Mouse (Mus musculus): ENCODE measurements around the gene Ubxn1. TPM values are rescaled to one million over a fixed set of nuclear protein-coding genes. Genes with fewer than 3 reads are reported as not detected.

Ubxn1 gene
- polyA plus RNA-seq (2014; fragmentation: Illumina TruSeq; extraction: RNeasy Lipid Tissue Mini Kit (QIAGEN cat#74804); ENCODE audit: low replicate concordance) = 7.1 TPM

GRCm38 (mm10) chr19:8871267-8872186 is at the start of gene Ubxn1:
Gene Ubxn1, plus strand, starts transcription at chr19:8871496.

GRCm38 (mm10) chr19:8829660-8830059 is 41.6 kb upstream of the Ubxn1 start, which contains the start of gene AC129217.1:
Gene AC129217.1, plus strand, starts transcription at chr19:8829773.

GRCm38 (mm10) chr19:8837251-8837791 is 34.0 kb upstream of the Ubxn1 start, which contains the start of gene Bscl2:
Gene Bscl2, plus strand, starts transcription at chr19:8837467.

GRCm38 (mm10) chr19:8839103-8839907 is 32.0 kb upstream of the Ubxn1 start, which contains the start of gene Gng3:
Gene Gng3, minus strand, starts transcription at chr19:8839194.

GRCm38 (mm10) chr19:8850402-8850901 is 20.8 kb upstream of the Ubxn1 start, which contains the start of gene Lrrn4cl:
Gene Lrrn4cl, plus strand, starts transcription at chr19:8850768.

GRCm38 (mm10) chr19:8880311-8881033 is 9.2 kb downstream of the Ubxn1 start, which contains the start of gene Uqcc3:
Gene Uqcc3, minus strand, starts transcription at chr19:8880923.

GRCm38 (mm10) chr19:8883616-8884015 is 12.3 kb downstream of the Ubxn1 start, which contains the start of the genes Lbhd1 and Gm49403:
Gene Lbhd1, plus strand, starts transcription at chr19:8883732.
Gene Gm49403, plus strand, starts transcription at chr19:8883930.

GRCm38 (mm10) chr19:8888511-8889385 is 17.5 kb downstream of the Ubxn1 start, which contains the start of the genes 1810009A15Rik and Gm49416:
Gene 1810009A15Rik, plus strand, starts transcription at chr19:8888853.
Gene Gm49416, plus strand, starts transcription at chr19:8888926.

GRCm38 (mm10) chr19:8892829-8893766 is 21.8 kb downstream of the Ubxn1 start, which contains the start of gene Ints5:
Gene Ints5, plus strand, starts transcription at chr19:8893005.

GRCm38 (mm10) chr19:8897865-8898495 is 26.7 kb downstream of the Ubxn1 start, which contains the start of gene Ganab:
Gene Ganab, plus strand, starts transcription at chr19:8898071.

GRCm38 (mm10) chr19:8920073-8920736 is 48.9 kb downstream of the Ubxn1 start, which contains the start of gene B3gat3:
Gene B3gat3, plus strand, starts transcription at chr19:8920374.

Other genes with a start within 250 kb of the Ubxn1 start
- gene Chrm1, start 207.7 kb upstream of the Ubxn1 start, polyA plus RNA-seq (2014; fragmentation: Illumina TruSeq; extraction: RNeasy Lipid Tissue Mini Kit (QIAGEN cat#74804); ENCODE audit: low replicate concordance) = 0.15 TPM
- 206 TPM for gene Slc3a2, start 148.1 kb upstream of the Ubxn1 start, polyA plus RNA-seq (2014; fragmentation: Illumina TruSeq; extraction: RNeasy Lipid Tissue Mini Kit (QIAGEN cat#74804); ENCODE audit: low replicate concordance)
- gene Wdr74, start 135.7 kb upstream of the Ubxn1 start, polyA plus RNA-seq (2014; fragmentation: Illumina TruSeq; extraction: RNeasy Lipid Tissue Mini Kit (QIAGEN cat#74804); ENCODE audit: low replicate concordance) = 3.9 TPM
- not detected for gene 1700092M07Rik, start 130.8 kb upstream of the Ubxn1 start, polyA plus RNA-seq (2014; fragmentation: Illumina TruSeq; extraction: RNeasy Lipid Tissue Mini Kit (QIAGEN cat#74804); ENCODE audit: low replicate concordance)
- 85.9 TPM for gene Stx5a, start 130.1 kb upstream of the Ubxn1 start, polyA plus RNA-seq (2014; fragmentation: Illumina TruSeq; extraction: RNeasy Lipid Tissue Mini Kit (QIAGEN cat#74804); ENCODE audit: low replicate concordance)
- 75.6 TPM for gene Nxf1, start 114.4 kb upstream of the Ubxn1 start, polyA plus RNA-seq (2014; fragmentation: Illumina TruSeq; extraction: RNeasy Lipid Tissue Mini Kit (QIAGEN cat#74804); ENCODE audit: low replicate concordance)
- gene Tmem223, start 100.5 kb upstream of the Ubxn1 start, polyA plus RNA-seq (2014; fragmentation: Illumina TruSeq; extraction: RNeasy Lipid Tissue Mini Kit (QIAGEN cat#74804); ENCODE audit: low replicate concordance) = 15.3 TPM
- 32.6 TPM for gene Tmem179b, start 97.0 kb upstream of the Ubxn1 start, polyA plus RNA-seq (2014; fragmentation: Illumina TruSeq; extraction: RNeasy Lipid Tissue Mini Kit (QIAGEN cat#74804); ENCODE audit: low replicate concordance)
- not detected for gene Taf6l, start 85.1 kb upstream of the Ubxn1 start, polyA plus RNA-seq (2014; fragmentation: Illumina TruSeq; extraction: RNeasy Lipid Tissue Mini Kit (QIAGEN cat#74804); ENCODE audit: low replicate concordance)
- gene Polr2g, start 72.9 kb upstream of the Ubxn1 start, polyA plus RNA-seq (2014; fragmentation: Illumina TruSeq; extraction: RNeasy Lipid Tissue Mini Kit (QIAGEN cat#74804); ENCODE audit: low replicate concordance) = 32.5 TPM
- gene Zbtb3, start 68.9 kb upstream of the Ubxn1 start, polyA plus RNA-seq (2014; fragmentation: Illumina TruSeq; extraction: RNeasy Lipid Tissue Mini Kit (QIAGEN cat#74804); ENCODE audit: low replicate concordance) = not detected
- 99.3 TPM for gene Ttc9c, start 52.2 kb upstream of the Ubxn1 start, polyA plus RNA-seq (2014; fragmentation: Illumina TruSeq; extraction: RNeasy Lipid Tissue Mini Kit (QIAGEN cat#74804); ENCODE audit: low replicate concordance)
- 130 TPM for gene Hnrnpul2, start 51.5 kb upstream of the Ubxn1 start, polyA plus RNA-seq (2014; fragmentation: Illumina TruSeq; extraction: RNeasy Lipid Tissue Mini Kit (QIAGEN cat#74804); ENCODE audit: low replicate concordance)
- gene AC129217.1, start 41.7 kb upstream of the Ubxn1 start, polyA plus RNA-seq (2014; fragmentation: Illumina TruSeq; extraction: RNeasy Lipid Tissue Mini Kit (QIAGEN cat#74804); ENCODE audit: low replicate concordance) = 1.2 TPM
- gene Bscl2, start 34.0 kb upstream of the Ubxn1 start, polyA plus RNA-seq (2014; fragmentation: Illumina TruSeq; extraction: RNeasy Lipid Tissue Mini Kit (QIAGEN cat#74804); ENCODE audit: low replicate concordance) = 5.8 TPM
- not detected for gene Gng3, start 32.3 kb upstream of the Ubxn1 start, polyA plus RNA-seq (2014; fragmentation: Illumina TruSeq; extraction: RNeasy Lipid Tissue Mini Kit (QIAGEN cat#74804); ENCODE audit: low replicate concordance)
- gene Lrrn4cl, start 20.7 kb upstream of the Ubxn1 start, polyA plus RNA-seq (2014; fragmentation: Illumina TruSeq; extraction: RNeasy Lipid Tissue Mini Kit (QIAGEN cat#74804); ENCODE audit: low replicate concordance) = 0.82 TPM
- 1.8 TPM for gene Uqcc3, start 9.4 kb downstream of the Ubxn1 start, polyA plus RNA-seq (2014; fragmentation: Illumina TruSeq; extraction: RNeasy Lipid Tissue Mini Kit (QIAGEN cat#74804); ENCODE audit: low replicate concordance)
- 49.2 TPM for gene Lbhd1, start 12.2 kb downstream of the Ubxn1 start, polyA plus RNA-seq (2014; fragmentation: Illumina TruSeq; extraction: RNeasy Lipid Tissue Mini Kit (QIAGEN cat#74804); ENCODE audit: low replicate concordance)
- gene Gm49403, start 12.4 kb downstream of the Ubxn1 start, polyA plus RNA-seq (2014; fragmentation: Illumina TruSeq; extraction: RNeasy Lipid Tissue Mini Kit (QIAGEN cat#74804); ENCODE audit: low replicate concordance) = not detected
- 12.1 TPM for gene 1810009A15Rik, start 17.4 kb downstream of the Ubxn1 start, polyA plus RNA-seq (2014; fragmentation: Illumina TruSeq; extraction: RNeasy Lipid Tissue Mini Kit (QIAGEN cat#74804); ENCODE audit: low replicate concordance)
- not detected for gene Gm49416, start 17.4 kb downstream of the Ubxn1 start, polyA plus RNA-seq (2014; fragmentation: Illumina TruSeq; extraction: RNeasy Lipid Tissue Mini Kit (QIAGEN cat#74804); ENCODE audit: low replicate concordance)
- gene Ints5, start 21.5 kb downstream of the Ubxn1 start, polyA plus RNA-seq (2014; fragmentation: Illumina TruSeq; extraction: RNeasy Lipid Tissue Mini Kit (QIAGEN cat#74804); ENCODE audit: low replicate concordance) = 0.52 TPM
- 74.1 TPM for gene Ganab, start 26.6 kb downstream of the Ubxn1 start, polyA plus RNA-seq (2014; fragmentation: Illumina TruSeq; extraction: RNeasy Lipid Tissue Mini Kit (QIAGEN cat#74804); ENCODE audit: low replicate concordance)
- gene B3gat3, start 48.9 kb downstream of the Ubxn1 start, polyA plus RNA-seq (2014; fragmentation: Illumina TruSeq; extraction: RNeasy Lipid Tissue Mini Kit (QIAGEN cat#74804); ENCODE audit: low replicate concordance) = 18.6 TPM
- not detected for gene Rom1, start 57.9 kb downstream of the Ubxn1 start, polyA plus RNA-seq (2014; fragmentation: Illumina TruSeq; extraction: RNeasy Lipid Tissue Mini Kit (QIAGEN cat#74804); ENCODE audit: low replicate concordance)
- gene Eml3, start 58.1 kb downstream of the Ubxn1 start, polyA plus RNA-seq (2014; fragmentation: Illumina TruSeq; extraction: RNeasy Lipid Tissue Mini Kit (QIAGEN cat#74804); ENCODE audit: low replicate concordance) = 1.5 TPM
- 44.1 TPM for gene Mta2, start 70.4 kb downstream of the Ubxn1 start, polyA plus RNA-seq (2014; fragmentation: Illumina TruSeq; extraction: RNeasy Lipid Tissue Mini Kit (QIAGEN cat#74804); ENCODE audit: low replicate concordance)
- gene Tut1, start 82.4 kb downstream of the Ubxn1 start, polyA plus RNA-seq (2014; fragmentation: Illumina TruSeq; extraction: RNeasy Lipid Tissue Mini Kit (QIAGEN cat#74804); ENCODE audit: low replicate concordance) = 2.6 TPM
- gene Eef1g, start 95.5 kb downstream of the Ubxn1 start, polyA plus RNA-seq (2014; fragmentation: Illumina TruSeq; extraction: RNeasy Lipid Tissue Mini Kit (QIAGEN cat#74804); ENCODE audit: low replicate concordance) = 38.7 TPM
- gene Ahnak, start 117.8 kb downstream of the Ubxn1 start, polyA plus RNA-seq (2014; fragmentation: Illumina TruSeq; extraction: RNeasy Lipid Tissue Mini Kit (QIAGEN cat#74804); ENCODE audit: low replicate concordance) = 33.7 TPM
- gene Scgb1a1, start 216.5 kb downstream of the Ubxn1 start, polyA plus RNA-seq (2014; fragmentation: Illumina TruSeq; extraction: RNeasy Lipid Tissue Mini Kit (QIAGEN cat#74804); ENCODE audit: low replicate concordance) = not detected

Measured in small intestine, adult 10 weeks (tissue).